Mouse (Mus musculus) megakaryocyte, embryonic 14.5 days (primary cell): ENCODE results near the gene Pomgnt1. TPM values are rescaled to one million over a fixed set of nuclear protein-coding genes. Genes with fewer than 3 reads are reported as not detected.

Source experiments
- H3K27me3 ChIP-seq: replicated peaks from 2 replicates; pipeline ENCODE3; 2012; ENCODE audit warnings: inconsistent platforms
- H3K36me3 ChIP-seq: replicated peaks from 2 replicates; pipeline ENCODE3; 2012; ENCODE audit warnings: low read length, inconsistent platforms, mixed read lengths
- H3K4me1 ChIP-seq: 2 replicates; pipeline ENCODE4 v1.6.1; 2012; ENCODE audit warnings: inconsistent platforms
- H3K4me3 ChIP-seq: replicated peaks from 2 replicates; pipeline ENCODE3; 2012; ENCODE audit warnings: moderate library complexity, mild to moderate bottlenecking, inconsistent platforms
- H3K9me3 ChIP-seq: 2 replicates; pipeline ENCODE4 v1.6.1; 2012; ENCODE audit warnings: inconsistent platforms
- FLI1 ChIP-seq: IDR thresholded peaks from 2 replicates; pipeline ENCODE4 v1.6.1; 2012; ENCODE audit warnings: low read length, inconsistent platforms, mixed read lengths
- GATA1 ChIP-seq: IDR thresholded peaks from 3 replicates; pipeline ENCODE4 v1.6.1; 2012; ENCODE audit warnings: mixed read lengths, low read length, inconsistent platforms, borderline replicate concordance
- polyA plus RNA-seq: library from polyadenylated mRNA; stranded (reverse); fragments of >175 nt; gene quantifications from 2 replicates; pipeline ENCODE4 v1.2.3, GENCODE M21; 2012; ENCODE audit warnings: low replicate concordance; ENCODE audit not compliant: insufficient read depth

Pomgnt1 gene
- polyA plus RNA-seq, 1 experiment, result 6.1 TPM

DNA sequence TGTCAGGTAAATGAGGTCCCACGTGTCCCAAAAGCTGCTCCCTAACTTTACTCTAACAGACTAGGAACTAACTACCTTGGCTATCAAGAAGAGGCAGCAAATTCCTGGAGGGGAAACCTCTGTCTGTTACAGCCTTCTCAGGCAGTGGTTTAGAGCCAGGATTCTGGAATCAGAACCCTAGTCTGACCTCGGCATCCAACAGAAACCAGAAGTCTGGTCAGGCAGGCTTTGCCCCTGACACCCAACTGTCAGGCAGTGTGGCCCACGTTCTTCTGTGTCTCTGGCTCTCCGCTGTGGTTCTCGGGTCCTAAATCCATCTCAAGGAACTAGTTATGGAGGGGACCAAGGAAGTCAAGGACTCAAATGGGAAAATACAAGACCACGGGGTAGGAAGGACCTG, 27.6 kb downstream of the Pomgnt1 start, which contains the start of gene Lurap1:
Lurap1 (minus strand) TSS at position 101 of the 400 bp plus-strand sequence.
- Histone ChIP-seq H3K27me3 (no peaks in the 10 kb centered on the region), H3K9me3 (peaks cover 6% of the 10 kb centered on the region), H3K36me3 (peaks cover 53% of the 10 kb centered on the region), H3K4me1 (peaks cover 33% of the 10 kb centered on the region), H3K4me3 (peak within 1 kb of the TSS; percentile 91)
- TF ChIP-seq FLI1, result no peak
- no peak for TF ChIP-seq GATA1

DNA sequence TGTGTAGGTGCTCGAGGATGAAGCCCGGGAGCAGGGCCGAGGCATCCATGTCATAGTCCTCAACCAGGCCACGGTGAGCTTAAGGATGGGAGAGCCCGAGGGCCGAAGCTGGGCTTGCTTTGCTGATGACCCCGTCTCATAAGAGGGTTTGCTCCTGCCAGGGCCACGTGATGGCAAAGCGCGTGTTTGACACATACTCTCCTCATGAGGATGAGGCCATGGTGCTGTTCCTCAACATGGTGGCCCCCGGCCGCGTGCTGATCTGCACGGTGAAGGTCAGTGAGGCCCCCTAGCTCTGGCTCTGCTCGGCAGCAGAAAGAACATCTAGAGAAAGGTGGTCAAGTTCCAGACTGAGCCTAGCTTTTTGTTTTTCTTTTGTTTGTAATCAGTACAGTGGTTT, 29.1 kb downstream of the Pomgnt1 start:
- Histone ChIP-seq H3K9me3 (no peaks in the 10 kb centered on the region), H3K36me3 (peaks cover 62% of the 10 kb centered on the region), H3K4me3 (no peak overlapping the region), H3K27me3 (no peaks in the 10 kb centered on the region), H3K4me1 (peaks cover 48% of the 10 kb centered on the region)
- TF ChIP-seq GATA1 (no peak), FLI1 (no peak)

DNA sequence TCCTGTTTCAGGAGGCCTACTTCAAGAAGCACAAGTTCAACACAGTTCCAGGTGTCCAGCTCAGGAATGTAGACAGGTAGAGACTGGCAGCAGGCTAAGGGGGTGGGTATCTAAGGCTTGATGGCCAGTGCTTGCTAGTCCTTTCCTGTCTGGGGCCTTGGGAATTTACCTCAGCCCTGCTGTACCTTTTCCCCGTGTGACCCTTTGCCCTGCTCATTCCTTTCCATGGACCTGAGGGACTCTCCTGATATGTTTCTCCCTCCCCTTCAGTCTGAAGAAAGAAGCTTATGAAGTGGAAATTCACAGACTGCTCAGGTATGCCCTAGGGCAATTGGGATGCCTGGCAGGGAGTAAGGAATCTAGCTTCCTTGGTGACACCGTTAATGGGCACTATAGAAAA, 34.2 kb downstream of the Pomgnt1 start:
- TF ChIP-seq FLI1, result no peak
- TF ChIP-seq GATA1, result no peak
- Histone ChIP-seq H3K4me1 (peaks cover 55% of the 10 kb centered on the region), H3K4me3 (no peak overlapping the region), H3K9me3 (no peaks in the 10 kb centered on the region), H3K27me3 (no peaks in the 10 kb centered on the region), H3K36me3 (peaks cover 72% of the 10 kb centered on the region)

DNA sequence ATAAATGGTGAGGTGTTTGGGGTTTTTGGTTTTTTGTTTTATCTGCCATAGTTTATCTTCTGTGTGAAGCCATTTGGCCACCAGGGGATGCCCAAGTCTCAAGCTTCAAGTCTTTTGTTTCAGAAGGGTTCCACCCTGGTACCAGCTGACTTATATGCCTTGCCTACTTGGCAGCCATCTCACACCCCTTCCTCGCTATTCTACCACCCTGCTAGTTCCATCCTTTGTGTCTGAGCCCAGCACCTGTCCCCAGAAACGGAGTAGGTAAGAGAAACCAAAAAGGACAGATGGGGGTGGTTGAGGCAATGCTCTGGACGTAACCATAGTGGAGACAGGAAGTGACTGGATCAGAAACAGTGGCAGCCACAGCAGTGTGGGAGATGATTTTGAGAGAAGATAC, 36.3 kb downstream of the Pomgnt1 start:
- Histone ChIP-seq H3K4me3 (peak overlapping the region; percentile 51), H3K4me1 (peaks cover 60% of the 10 kb centered on the region), H3K27me3 (peaks cover 10% of the 10 kb centered on the region), H3K9me3 (no peaks in the 10 kb centered on the region), H3K36me3 (peaks cover 52% of the 10 kb centered on the region)
- TF ChIP-seq FLI1, result no peak
- TF ChIP-seq GATA1, result no peak

DNA sequence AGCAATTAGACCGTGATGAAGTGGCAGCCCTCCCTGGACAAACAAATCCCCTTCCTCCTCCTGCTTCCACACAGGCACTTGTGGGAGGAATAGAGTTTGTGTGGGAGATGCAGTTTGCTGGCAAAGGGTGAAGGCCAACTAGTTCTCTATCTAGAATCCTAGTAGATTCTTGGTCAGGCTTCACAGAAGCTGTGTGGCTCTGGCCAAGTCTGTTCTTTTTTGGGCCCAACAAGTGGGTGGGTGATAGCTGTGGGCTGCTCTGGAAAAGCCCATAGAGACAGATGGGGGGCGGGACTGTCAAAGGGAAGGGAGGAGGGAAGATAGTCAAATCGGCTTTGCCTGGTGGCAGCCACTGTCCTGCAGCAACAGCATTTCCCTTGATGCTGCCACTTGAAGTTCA, 37.1 kb downstream of the Pomgnt1 start:
- H3K9me3 ChIP-seq, result no peaks in the 10 kb centered on the region
- TF ChIP-seq FLI1, result no peak
- no peak for TF ChIP-seq GATA1
- H3K36me3 ChIP-seq, result peaks cover 44% of the 10 kb centered on the region
- H3K27me3 ChIP-seq, result peaks cover 10% of the 10 kb centered on the region
- peak overlapping the region; percentile 44 for H3K4me3 ChIP-seq
- H3K4me1 ChIP-seq, result peaks cover 62% of the 10 kb centered on the region

DNA sequence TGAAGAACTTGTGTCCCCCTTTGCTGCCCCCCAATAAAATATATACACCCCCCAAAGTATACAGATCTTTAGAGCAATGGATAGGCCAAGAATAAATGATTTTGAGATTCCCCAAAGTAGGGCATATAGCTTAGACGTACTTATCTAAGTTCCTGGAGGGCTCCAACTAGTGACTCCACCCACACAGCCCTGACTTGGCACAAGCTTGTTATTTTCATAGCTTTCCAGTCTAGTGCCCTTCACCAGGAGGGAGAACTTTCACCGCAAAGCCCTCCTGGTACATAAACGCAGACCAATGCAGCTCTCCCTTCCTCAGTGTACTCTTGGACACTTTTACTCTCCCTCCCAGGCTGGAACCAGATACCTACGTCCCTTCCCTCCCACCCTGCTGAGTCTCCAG, 38.5 kb downstream of the Pomgnt1 start:
- H3K4me3 ChIP-seq, result peak overlapping the region; percentile 79
- peaks cover 62% of the 10 kb centered on the region for H3K4me1 ChIP-seq
- no peaks in the 10 kb centered on the region for H3K9me3 ChIP-seq
- TF ChIP-seq GATA1, result no peak
- no peak for TF ChIP-seq FLI1
- peaks cover 31% of the 10 kb centered on the region for H3K36me3 ChIP-seq
- H3K27me3 ChIP-seq, result peaks cover 10% of the 10 kb centered on the region

DNA sequence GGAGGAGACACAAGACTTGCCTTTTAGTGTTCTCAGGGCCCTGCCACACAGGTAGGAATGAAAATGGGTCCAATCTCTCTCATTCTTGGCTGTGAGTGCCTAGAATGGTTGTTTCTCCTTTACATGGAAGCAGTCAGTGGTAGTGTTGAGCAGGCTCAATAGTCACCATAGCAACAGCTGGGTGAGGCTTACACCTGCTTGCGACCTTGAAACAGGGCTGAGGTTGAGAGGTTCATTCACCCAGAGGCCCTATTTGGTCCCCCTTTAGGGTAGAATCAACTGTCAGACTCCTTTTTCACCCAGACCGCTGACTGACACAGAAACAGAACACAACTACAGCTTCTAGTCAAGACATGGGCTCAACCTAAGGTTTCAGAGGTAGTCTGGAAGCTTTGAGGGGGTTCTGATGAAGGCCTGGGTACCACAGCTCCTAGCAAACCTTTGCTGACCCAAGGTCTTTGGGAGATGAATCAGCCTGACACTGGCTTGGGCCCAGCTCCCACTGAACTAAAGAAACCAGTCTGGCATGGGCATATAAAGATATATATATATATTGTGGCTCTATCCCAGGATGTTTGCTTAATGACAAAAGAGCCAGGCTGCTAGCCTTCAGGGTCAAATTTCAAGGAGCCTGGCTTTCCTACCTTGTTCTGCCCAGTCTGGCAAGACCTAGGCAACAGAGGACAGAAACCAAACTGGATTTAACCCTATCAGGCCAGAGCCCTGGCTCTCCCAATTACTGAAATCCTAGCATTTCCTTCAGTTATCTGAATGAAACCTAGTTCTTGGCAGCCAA, 41.3 kb downstream of the Pomgnt1 start:
- Histone ChIP-seq H3K36me3 (peaks cover 7% of the 10 kb centered on the region), H3K4me3 (no peak overlapping the region), H3K4me1 (peaks cover 65% of the 10 kb centered on the region), H3K9me3 (no peaks in the 10 kb centered on the region), H3K27me3 (peaks cover 10% of the 10 kb centered on the region)
- TF ChIP-seq FLI1 (no peak), GATA1 (no peak)

DNA sequence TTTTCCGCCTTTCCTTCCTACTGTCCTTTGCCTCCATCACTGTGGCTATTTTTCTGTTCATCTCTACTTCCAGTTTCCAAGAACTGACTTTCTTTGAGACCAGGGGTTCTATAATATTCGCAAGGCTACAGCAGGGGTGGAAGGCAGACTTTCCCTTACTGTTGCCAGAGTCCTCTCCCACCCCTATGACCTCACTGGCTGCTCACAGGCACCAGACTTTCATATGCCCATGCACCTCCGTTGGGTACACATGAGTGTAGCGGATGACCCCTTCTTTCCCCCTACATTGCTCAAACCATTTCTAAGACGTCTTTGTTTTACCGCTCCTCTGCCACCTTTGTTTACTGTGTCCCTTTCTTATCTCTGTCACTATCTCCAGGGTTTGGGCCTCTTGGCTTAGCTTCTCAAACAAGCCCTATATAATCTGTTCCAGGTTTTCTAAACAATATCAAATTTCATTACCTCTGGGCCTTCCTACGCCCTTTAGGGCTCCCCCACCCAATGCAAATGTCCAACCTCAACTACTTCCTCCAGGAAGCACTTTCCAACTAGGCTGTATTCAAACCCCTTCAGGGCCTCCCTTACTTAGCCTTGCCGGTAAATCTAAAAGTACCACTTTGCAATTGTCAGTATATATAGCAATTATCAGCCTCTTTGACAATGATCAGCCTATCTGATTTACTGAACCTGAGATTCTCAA, 42.2 kb downstream of the Pomgnt1 start:
- TF ChIP-seq GATA1 (no peak), FLI1 (no peak)
- Histone ChIP-seq H3K4me1 (peaks cover 60% of the 10 kb centered on the region), H3K9me3 (no peaks in the 10 kb centered on the region), H3K4me3 (no peak overlapping the region), H3K36me3 (peaks cover 1% of the 10 kb centered on the region), H3K27me3 (peaks cover 10% of the 10 kb centered on the region)

DNA sequence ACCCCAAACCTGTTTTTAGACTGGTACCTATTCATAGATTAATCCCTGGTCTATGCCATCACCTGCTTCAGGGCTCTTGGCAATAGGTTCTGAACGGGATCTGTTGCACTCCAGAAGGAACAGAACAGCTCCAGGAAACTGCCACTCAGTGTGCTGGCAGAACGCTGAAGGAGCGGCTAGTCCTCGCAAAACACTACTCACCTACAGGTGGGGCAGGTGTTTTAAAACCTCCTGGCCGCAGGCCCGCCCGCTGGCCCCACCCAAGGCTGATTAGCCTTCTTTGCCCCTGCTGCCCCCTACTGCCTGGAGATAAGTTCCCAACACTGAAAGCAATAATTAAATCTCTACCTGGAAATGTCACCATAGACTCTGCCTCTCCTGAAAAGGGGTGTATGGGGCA, 43.8 kb downstream of the Pomgnt1 start, which contains the start of gene Tspan1:
Tspan1 (minus strand) TSS at position 198 of the 400 bp plus-strand sequence.
- H3K9me3 ChIP-seq, result no peaks in the 10 kb centered on the region
- H3K27me3 ChIP-seq, result peaks cover 10% of the 10 kb centered on the region
- H3K4me3 ChIP-seq, result peak within 1 kb of the TSS; percentile 78
- H3K36me3 ChIP-seq, result no peaks in the 10 kb centered on the region
- H3K4me1 ChIP-seq, result peaks cover 48% of the 10 kb centered on the region
- TF ChIP-seq GATA1 (no peak), FLI1 (no peak)
